Mouse (Mus musculus): ENCODE measurements around the gene Atp8b3.

- no peak for TF ChIP-seq CTCF (IDR thresholded peaks at IDR 0.05; ENCODE audit: low read depth, low read length)
- no peak for TF ChIP-seq TAL1 (conservative IDR thresholded peaks at IDR 0.05; ENCODE audit: low read depth, low read length)
- TF ChIP-seq GATA1 (IDR thresholded peaks at IDR 0.05; ENCODE audit: borderline replicate concordance, low read length) = no peak
- no peak for TF ChIP-seq POLR2AphosphoS5 (IDR thresholded peaks at IDR 0.05; ENCODE audit: insufficient replicate concordance, low read depth, low read length)
These were observed 10.4 kb upstream of the Atp8b3 start for GRCm38 (mm10) chr10:80549279-80549678.
